Mouse (Mus musculus): ENCODE results near the gene Anks4b.

Gene Anks4b

GRCm38 (mm10) chr7:120188946-120189345 lies 15.3 kb downstream of the Anks4b start:
- no peak for DNase-seq (ENCODE audit: extremely low read depth, low read depth)

- no peak for DNase-seq (ENCODE audit: extremely low read depth, low read depth)
Observed at GRCm38 (mm10) chr7:120189369-120190149, 15.9 kb downstream of the Anks4b start.

GRCm38 (mm10) chr7:120190150-120190665 lies 16.6 kb downstream of the Anks4b start:
- no peak for DNase-seq (ENCODE audit: extremely low read depth, low read depth)

- DNase-seq (ENCODE audit: extremely low read depth, low read depth) = no peak
Observed at GRCm38 (mm10) chr7:120192207-120192606, 18.5 kb downstream of the Anks4b start.

GRCm38 (mm10) chr7:120192816-120193215 lies 19.2 kb downstream of the Anks4b start:
- DNase-seq (ENCODE audit: extremely low read depth, low read depth) = no peak

GRCm38 (mm10) chr7:120195207-120195606 lies 21.5 kb downstream of the Anks4b start:
- DNase-seq (ENCODE audit: extremely low read depth, low read depth) = no peak

GRCm38 (mm10) chr7:120201231-120201744 lies 27.6 kb downstream of the Anks4b start:
- DNase-seq (ENCODE audit: extremely low read depth, low read depth) = no peak

- DNase-seq (ENCODE audit: extremely low read depth, low read depth) = no peak
Observed at GRCm38 (mm10) chr7:120201771-120202170, 28.1 kb downstream of the Anks4b start, which contains the start of gene Crym. Gene Crym, minus strand, starts transcription at chr7:120202111.

- no peak for DNase-seq (ENCODE audit: extremely low read depth, low read depth)
Observed at GRCm38 (mm10) chr7:120203789-120204188, 30.1 kb downstream of the Anks4b start, which contains the start of gene Abca14. Gene Abca14, plus strand, starts transcription at chr7:120203961.

- DNase-seq (ENCODE audit: extremely low read depth, low read depth) = no peak
Observed at GRCm38 (mm10) chr7:120205989-120206388, 32.3 kb downstream of the Anks4b start.

GRCm38 (mm10) chr7:120228541-120228940 lies 54.9 kb downstream of the Anks4b start:
- DNase-seq (ENCODE audit: extremely low read depth, low read depth) = no peak
